Mouse (Mus musculus) 3134 (cell line): ENCODE data around the gene Mcm2.
A peak's percentile ranks its signal among the peaks of the same experiment; 100 is the strongest.

ENCODE experiments used
- DNase-seq: peaks from one replicate; pipeline ENCODE4 v3.0.0-alpha.2; 2011; ENCODE audit warnings: low spot score; ENCODE audit not compliant: insufficient read length; ENCODE audit errors: extremely low read depth

Mcm2 gene

GRCm38 (mm10) chr6:88893559-88893958, 5.0 kb downstream of the Mcm2 start:
- DNase-seq = no peak

GRCm38 (mm10) chr6:88890832-88891231, 7.7 kb downstream of the Mcm2 start:
- no peak for DNase-seq

- no peak for DNase-seq
Measured at GRCm38 (mm10) chr6:88889410-88890042, 9.1 kb downstream of the Mcm2 start.

GRCm38 (mm10) chr6:88886417-88886967, 12.1 kb downstream of the Mcm2 start:
- DNase-seq = no peak

- no peak for DNase-seq
Measured at GRCm38 (mm10) chr6:88885644-88886416, 12.8 kb downstream of the Mcm2 start.

- no peak for DNase-seq
Measured at GRCm38 (mm10) chr6:88884690-88885089, 13.9 kb downstream of the Mcm2 start.

GRCm38 (mm10) chr6:88884195-88884594, 14.4 kb downstream of the Mcm2 start:
- no peak for DNase-seq

- no peak for DNase-seq
Measured at GRCm38 (mm10) chr6:88881334-88881733, 17.2 kb downstream of the Mcm2 start.

GRCm38 (mm10) chr6:88879471-88879870, 19.1 kb downstream of the Mcm2 start:
- no peak for DNase-seq

- DNase-seq = no peak
Measured at GRCm38 (mm10) chr6:88874868-88875508, 23.6 kb downstream of the Mcm2 start, which contains the start of gene Podxl2. Podxl2 (minus strand) TSS chr6:88875044.

GRCm38 (mm10) chr6:88873965-88874867, 24.4 kb downstream of the Mcm2 start:
- no peak for DNase-seq

GRCm38 (mm10) chr6:88872811-88873210, 25.8 kb downstream of the Mcm2 start:
- DNase-seq = no peak

- no peak for DNase-seq
Measured at GRCm38 (mm10) chr6:88871546-88871945, 27.0 kb downstream of the Mcm2 start.

GRCm38 (mm10) chr6:88870594-88870993, 28.0 kb downstream of the Mcm2 start:
- no peak for DNase-seq

GRCm38 (mm10) chr6:88869459-88869858, 29.1 kb downstream of the Mcm2 start:
- peak; percentile 65 for DNase-seq

GRCm38 (mm10) chr6:88865704-88866103, 32.9 kb downstream of the Mcm2 start:
- DNase-seq = no peak

GRCm38 (mm10) chr6:88860914-88861313, 37.7 kb downstream of the Mcm2 start:
- DNase-seq = peak; percentile 55

- no peak for DNase-seq
Measured at GRCm38 (mm10) chr6:88858341-88858740, 40.2 kb downstream of the Mcm2 start.

- DNase-seq = no peak
Measured at GRCm38 (mm10) chr6:88857830-88858229, 40.8 kb downstream of the Mcm2 start.

GRCm38 (mm10) chr6:88857249-88857648, 41.3 kb downstream of the Mcm2 start:
- DNase-seq = no peak
